Mouse (Mus musculus) CH12.LX (cell line): Measurements from ENCODE around the gene Zbtb26.

ENCODE experiments used
- EP300 ChIP-seq: IDR thresholded peaks from 2 replicates; pipeline ENCODE4 v1.6.1; 2011; ENCODE audit warnings: low read length, improper control_type of control experiment
- POLR2A ChIP-seq: IDR thresholded peaks from 2 replicates; pipeline ENCODE4 v1.6.1; 2011; ENCODE audit warnings: low read depth, mild to moderate bottlenecking, improper control_type of control experiment, low read length
- SIN3A ChIP-seq: IDR thresholded peaks from 2 replicates; pipeline ENCODE4 v1.6.1; 2012; ENCODE audit warnings: low read length, improper control_type of control experiment, inconsistent platforms

DNA sequence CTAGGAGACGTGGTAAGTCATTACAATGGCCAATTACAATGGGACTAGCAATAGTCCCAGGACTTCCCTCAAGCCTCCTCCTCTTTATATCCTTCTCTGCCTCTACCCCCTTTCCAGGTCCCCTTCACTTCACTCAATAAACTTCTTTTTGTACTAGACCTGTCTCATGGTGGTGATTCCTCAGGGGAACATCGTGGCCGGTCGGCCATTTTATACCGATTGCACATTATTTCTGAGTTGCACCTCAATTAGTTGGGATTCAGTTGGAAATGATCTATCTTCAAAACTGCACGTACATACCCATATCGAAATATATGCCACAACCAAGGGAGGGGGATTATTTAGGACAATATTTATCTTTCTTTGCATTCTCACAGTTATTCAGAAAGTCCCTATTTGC, 11.3 kb downstream of the Zbtb26 start:
- no peak for TF ChIP-seq SIN3A
- no peak for TF ChIP-seq EP300
- TF ChIP-seq POLR2A: no peak
